In genomic region chr4:137931009-137931757, GRCm38 (mm10) we compare ENCODE assay signal across 8 mouse cellular contexts.
DNase-seq lines count a peak whose midpoint lies in the region; ATAC-seq and TF ChIP-seq lines count a peak whose summit lies in the region.

No protein-coding gene starts in this region.

- ATAC-seq in common myeloid progenitor, adult 5-6 weeks (replicated peaks; ENCODE audit: low read depth, poor library complexity, severe bottlenecking) = peak; percentile 63; the same call in 1 of the 2 replicates
- no peak for ATAC-seq in hindbrain, postnatal 0 days
- no peak for ATAC-seq in midbrain, postnatal 0 days (ENCODE audit: low FRiP score)

- H3K4me1 ChIP-seq in hindbrain, postnatal 0 days (ENCODE audit: insufficient read depth, low read length) = peaks cover 8% of the 10 kb centered on the region
- H3K4me1 ChIP-seq in midbrain, postnatal 0 days (ENCODE audit: insufficient read depth, low read length) = no peaks in the 10 kb centered on the region

- 16% methylated on average over 18 of the region's 18 CpGs for WGBS in hindbrain, postnatal 0 days
- 29% methylated on average over 18 of the region's 18 CpGs for WGBS in midbrain, postnatal 0 days

- no peak overlapping the region for H3K9ac ChIP-seq in hindbrain, postnatal 0 days (replicated peaks; ENCODE audit: low read length)
- H3K9ac ChIP-seq in midbrain, postnatal 0 days (replicated peaks; ENCODE audit: low read length, poor library complexity, severe bottlenecking) = no peak overlapping the region

- no peak overlapping the region for H3K4me3 ChIP-seq in hindbrain, postnatal 0 days (ENCODE audit: low read length)
- H3K4me3 ChIP-seq in midbrain, postnatal 0 days (ENCODE audit: low read depth, low read length) = no peak overlapping the region

- H3K27me3 ChIP-seq in hindbrain, postnatal 0 days (ENCODE audit: insufficient read depth, low read length) = no peaks in the 10 kb centered on the region
- H3K27me3 ChIP-seq in midbrain, postnatal 0 days (ENCODE audit: insufficient read depth, low read length) = no peaks in the 10 kb centered on the region

- H3K36me3 ChIP-seq in hindbrain, postnatal 0 days (ENCODE audit: insufficient read depth, low read length) = peaks cover 3% of the 10 kb centered on the region
- H3K36me3 ChIP-seq in midbrain, postnatal 0 days (ENCODE audit: insufficient read depth, low read length) = peaks cover 11% of the 10 kb centered on the region

- H3K4me2 ChIP-seq in hindbrain, postnatal 0 days (ENCODE audit: low read depth, low read length) = no peak overlapping the region
- no peak overlapping the region for H3K4me2 ChIP-seq in midbrain, postnatal 0 days (ENCODE audit: low read depth, low read length, poor library complexity, severe bottlenecking)

- DNase-seq in R1 (ENCODE audit: low read depth, low spot score) (peak; percentile 59), liver (peak; percentile 84)
- DNase-seq in gastrocnemius, postnatal 10 days = peak; percentile 42
- DNase-seq in hindbrain, postnatal 0 days (ENCODE audit: low spot score) = peak; percentile 66
- DNase-seq in midbrain, postnatal 0 days (ENCODE audit: low spot score) = peak; percentile 72
- DNase-seq in urinary bladder, postnatal 14 days (ENCODE audit: low spot score) = peak; percentile 84
- no peak for DNase-seq in cerebellum, adult 18-20 months

- peak overlapping the region; percentile 70 for H3K27ac ChIP-seq in hindbrain, postnatal 0 days
- 0 out of 2 replicates have a peak overlapping the region, but pooled peaks have one; percentile 14 for H3K27ac ChIP-seq in midbrain, postnatal 0 days (ENCODE audit: low read depth, low read length)

- TF ChIP-seq CTCF in hindbrain, postnatal 0 days (IDR thresholded peaks at IDR 0.05; ENCODE audit: low read depth) = no peak
- no peak for TF ChIP-seq CTCF in midbrain, postnatal 0 days (IDR thresholded peaks at IDR 0.05)

- H3K9me3 ChIP-seq in hindbrain, postnatal 0 days (ENCODE audit: low read length) = no peaks in the 10 kb centered on the region
- no peaks in the 10 kb centered on the region for H3K9me3 ChIP-seq in midbrain, postnatal 0 days (ENCODE audit: low read length)

Comparison
In these comparisons a context has a peak if more than half of its experiments do, and no peak if none do; other contexts are left out.
1. DNase-seq: peak in R1 (single experiment), gastrocnemius, postnatal 10 days (single experiment), hindbrain, postnatal 0 days (single experiment), liver (single experiment), midbrain, postnatal 0 days (single experiment) and urinary bladder, postnatal 14 days (single experiment); none in cerebellum, adult 18-20 months (0 of 2).